Mouse (Mus musculus) colon, adult 2 months (tissue): Measurements from ENCODE around the gene D1Pas1. TPM values are rescaled to one million over a fixed set of nuclear protein-coding genes. Genes with fewer than 3 reads are reported as not detected.

Experiments
- polyA plus RNA-seq: library from polyadenylated mRNA; depleted of rRNA; stranded (reverse); fragments of >200 nt; gene quantifications from 2 replicates; pipeline ENCODE4 v1.2.3, GENCODE M21; 2012; rRNA removed

D1Pas1 gene
- polyA plus RNA-seq = not detected in 2 replicates

GRCm38 (mm10) chr1:186967201-186967812 is at the start of gene D1Pas1:
TSS of gene D1Pas1 (plus strand) at chr1:186967416.

Other genes with a start within 250 kb of the D1Pas1 start
- gene Rrp15, start 218.1 kb upstream of the D1Pas1 start, polyA plus RNA-seq = 0.98 and 2.3 TPM in 2 replicates
- gene Spata17, start 248.0 kb downstream of the D1Pas1 start, polyA plus RNA-seq = 0.35 and 0.42 TPM in 2 replicates
- gene Gpatch2, start 248.1 kb downstream of the D1Pas1 start, polyA plus RNA-seq = 9.8 and 9.9 TPM in 2 replicates